Mouse (Mus musculus) small intestine, adult 10 weeks (tissue): Measurements from ENCODE around the gene 1700001K19Rik. TPM values are rescaled to one million over a fixed set of nuclear protein-coding genes. Genes with fewer than 3 reads are reported as not detected.

ENCODE experiments used
- polyA plus RNA-seq: library from polyadenylated mRNA; stranded (reverse); fragments of 350-450 nt; fragmentation: Illumina TruSeq; extraction: RNeasy Lipid Tissue Mini Kit (QIAGEN cat#74804); gene quantifications from one replicate; pipeline ENCODE4 v1.2.3, GENCODE M21; 2014; ENCODE audit warnings: low replicate concordance

The 1700001K19Rik gene
- not detected for polyA plus RNA-seq

DNA sequence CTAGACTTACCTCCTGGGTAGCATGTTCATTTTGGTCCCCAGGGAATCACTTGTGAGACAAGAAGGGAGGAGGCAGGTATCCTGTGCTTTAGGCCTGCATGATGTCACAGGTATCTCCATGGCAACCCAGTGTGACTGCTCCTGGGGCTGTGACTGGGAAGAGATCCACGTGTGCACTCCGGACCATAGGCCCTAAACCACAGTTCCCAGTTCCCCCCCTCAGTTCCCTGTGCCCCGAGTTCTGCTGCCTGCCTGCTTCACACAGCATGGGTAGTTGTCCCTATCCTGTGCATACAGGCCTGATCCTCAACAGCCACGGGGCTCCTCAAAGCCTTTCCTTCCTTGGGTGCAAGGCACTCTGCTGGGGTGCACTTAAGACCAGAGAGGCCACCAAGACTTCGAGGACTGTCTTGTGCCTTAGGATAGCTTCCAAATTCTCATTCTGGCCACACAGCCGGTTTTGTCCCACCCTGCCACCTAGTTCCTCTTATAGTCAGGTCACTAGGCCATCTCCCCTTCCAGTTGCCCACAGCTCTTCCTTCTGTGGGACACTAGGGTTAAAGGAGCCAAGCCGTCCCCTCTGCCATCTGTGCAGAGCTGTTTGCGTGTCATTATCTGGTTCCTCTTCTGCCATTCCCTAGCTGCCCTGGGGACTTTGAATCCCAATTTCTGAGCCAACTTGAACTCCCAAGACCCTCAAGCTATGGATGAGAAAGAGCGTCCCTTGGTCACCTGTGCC lies at the start of gene 1700001K19Rik:
1700001K19Rik (minus strand) TSS at position 59 of the 739 bp plus-strand sequence.

GRCm38 (mm10) chr12:110702556-110702955 lies 20.1 kb upstream of the 1700001K19Rik start, which contains the start of gene Hsp90aa1:
Hsp90aa1 (minus strand) TSS chr12:110702728.

Other genes with a start within 250 kb of the 1700001K19Rik start
- gene Ppp2r5c, start 235.5 kb downstream of the 1700001K19Rik start, polyA plus RNA-seq = 371 TPM
- gene Dync1h1, start 81.2 kb downstream of the 1700001K19Rik start, polyA plus RNA-seq = 4.7 TPM
- 672 TPM for gene Hsp90aa1, start 20.1 kb upstream of the 1700001K19Rik start, polyA plus RNA-seq
- 44.0 TPM for gene Wdr20, start 55.3 kb upstream of the 1700001K19Rik start, polyA plus RNA-seq
- not detected for gene Mok, start 158.3 kb upstream of the 1700001K19Rik start, polyA plus RNA-seq
- 2.3 TPM for gene Zfp839, start 167.6 kb upstream of the 1700001K19Rik start, polyA plus RNA-seq
- 19.1 TPM for gene Cinp, start 206.5 kb upstream of the 1700001K19Rik start, polyA plus RNA-seq
- 1.6 TPM for gene Tecpr2, start 206.6 kb upstream of the 1700001K19Rik start, polyA plus RNA-seq